Mouse (Mus musculus) heart, embryonic 14.5 days (tissue): ENCODE data around the gene Lmbrd1. TPM values are rescaled to one million over a fixed set of nuclear protein-coding genes. Genes with fewer than 3 reads are reported as not detected.

Source experiments
- polyA plus RNA-seq: library from polyadenylated mRNA; unstranded; fragments of >200 nt; fragmentation: Nextera tagmentation; extraction: Ambion mirVana; gene quantifications from 2 replicates; pipeline ENCODE4 v1.2.1, GENCODE M21; 2014

Lmbrd1 gene
- polyA plus RNA-seq, 1 experiment from 2014 or later = 25.9 TPM

Other genes with a start within 250 kb of the Lmbrd1 start
- gene Col19a1, start 91.2 kb upstream of the Lmbrd1 start, polyA plus RNA-seq = not detected in 2 replicates